Mouse (Mus musculus): ENCODE data around the gene P2rx4.

DNA sequence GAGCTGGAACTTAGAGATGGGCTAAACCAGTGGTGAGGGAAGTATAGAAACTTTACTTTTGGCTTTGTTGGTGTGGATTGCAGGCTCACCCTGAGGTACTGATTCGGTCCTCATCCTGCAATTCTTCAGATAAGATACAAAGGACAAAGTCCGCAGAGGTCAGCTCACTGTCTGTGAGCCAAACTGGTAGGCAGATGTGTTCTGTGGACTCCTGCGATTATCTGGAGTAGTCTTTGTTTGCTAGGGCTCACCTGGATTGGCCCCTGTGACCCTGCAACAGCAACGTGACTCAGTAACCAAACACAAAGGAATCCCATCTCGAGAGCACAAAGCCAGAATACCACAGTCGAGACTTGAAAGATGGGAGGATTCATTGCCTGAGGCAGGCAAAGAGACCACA, 16.9 kb upstream of the P2rx4 start:
- TF ChIP-seq CTCF (IDR thresholded peaks at IDR 0.05; ENCODE audit: low read depth) (no peak), EP300 (optimal IDR thresholded peaks at IDR 0.05) (no peak)
